Mouse (Mus musculus): Measurements from ENCODE around the gene Efnb2. TPM values are rescaled to one million over a fixed set of nuclear protein-coding genes. Genes with fewer than 3 reads are reported as not detected.

Gene Efnb2
- total and polyA plus RNA-seq, 3 experiments: 0.12 to 0.19 TPM; not detected in 1

DNA sequence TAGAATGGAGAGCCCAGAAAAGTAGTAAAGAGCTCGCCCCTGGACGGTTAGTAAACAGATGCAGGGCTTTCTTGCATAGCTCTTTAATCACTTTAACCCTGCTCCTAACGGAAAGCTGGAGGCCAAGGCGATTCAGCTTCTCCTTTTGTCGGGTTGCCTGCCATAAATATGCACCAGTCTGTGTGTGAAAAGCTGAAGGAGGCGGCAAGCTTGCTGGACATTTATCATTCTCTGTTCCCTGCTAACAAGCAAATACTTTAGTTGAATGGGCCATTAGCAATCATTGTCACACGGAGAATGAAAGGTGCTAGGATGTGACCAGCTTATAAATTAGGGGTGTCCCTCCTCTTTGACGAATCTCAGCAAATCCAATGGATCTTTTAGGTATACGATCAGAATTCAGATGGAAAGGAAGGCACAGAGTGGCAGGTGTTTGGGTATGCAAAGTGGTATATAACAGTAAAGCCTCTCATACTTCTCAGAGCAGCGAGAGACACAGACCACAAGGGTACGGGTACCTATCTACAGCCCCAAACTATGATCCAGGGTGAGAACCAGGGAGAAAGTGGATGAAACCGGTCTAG is 7.0 kb downstream of the Efnb2 start:
- no peak for DNase-seq (ENCODE audit: low read depth, low spot score)
- Histone ChIP-seq H3K4me1 (ENCODE audit: control insufficient read depth in 1 of 2, insufficient read depth in 2 of 2, low read length in 2 of 2) (no peaks in the 10 kb centered on the region), H3K27me3 (ENCODE audit: control insufficient read depth in 1 of 2, insufficient read depth in 2 of 2, low read length in 2 of 2) (no peaks in the 10 kb centered on the region), H3K79me2 (ENCODE audit: control insufficient read depth, insufficient read depth, low read length, poor library complexity) (no peaks in the 10 kb centered on the region), H3K27ac (ENCODE audit: control insufficient read depth, low read depth, low read length) (no peak overlapping the region), H3K9ac (ENCODE audit: control insufficient read depth, low read depth, low read length, poor library complexity, severe bottlenecking) (no peak overlapping the region), H3K4me3 (ENCODE audit: control insufficient read depth in 1 of 2, insufficient read depth in 1 of 2, low read depth in 2 of 2, low read length in 2 of 2) (no peak overlapping the region), H3K36me3 (ENCODE audit: control insufficient read depth in 1 of 2, insufficient read depth in 2 of 2, low read length in 2 of 2) (no peaks in the 10 kb centered on the region), H3K9me3 (replicated peaks; ENCODE audit: insufficient read depth, low read length) (no peaks in the 10 kb centered on the region)
- TF ChIP-seq MAX (IDR thresholded peaks at IDR 0.05; ENCODE audit: low read length): no peak
- TF ChIP-seq SMC3 (IDR thresholded peaks at IDR 0.05; ENCODE audit: low read depth, low read length): no peak
- no peak for TF ChIP-seq SIN3A (IDR thresholded peaks at IDR 0.05; ENCODE audit: low read length)
- TF ChIP-seq E2F4 (IDR thresholded peaks at IDR 0.05; ENCODE audit: borderline replicate concordance, low read depth, low read length): no peak
- TF ChIP-seq TCF12 (IDR thresholded peaks at IDR 0.05; ENCODE audit: low read depth, low read length): no peak
- no peak for TF ChIP-seq MAFK (IDR thresholded peaks at IDR 0.05; ENCODE audit: borderline replicate concordance, low read depth, low read length)
- TF ChIP-seq USF1 (IDR thresholded peaks at IDR 0.05; ENCODE audit: low read depth, low read length): no peak
- TF ChIP-seq JUND (IDR thresholded peaks at IDR 0.05; ENCODE audit: low read depth, low read length): no peak
- no peak for TF ChIP-seq TBP (IDR thresholded peaks at IDR 0.05; ENCODE audit: low read depth, low read length)
- no peak for TF ChIP-seq MAZ (IDR thresholded peaks at IDR 0.05; ENCODE audit: low read depth, low read length)
- TF ChIP-seq ZKSCAN1 (IDR thresholded peaks at IDR 0.05; ENCODE audit: low read depth, low read length): no peak
- no peak for TF ChIP-seq NELFE (IDR thresholded peaks at IDR 0.05; ENCODE audit: low read depth, low read length)
- no peak for TF ChIP-seq POLR2A (IDR thresholded peaks at IDR 0.05; ENCODE audit: control insufficient read depth in 1 of 2, insufficient read depth in 1 of 2, low read depth in 1 of 2, low read length in 2 of 2, poor library complexity in 1 of 2)

DNA sequence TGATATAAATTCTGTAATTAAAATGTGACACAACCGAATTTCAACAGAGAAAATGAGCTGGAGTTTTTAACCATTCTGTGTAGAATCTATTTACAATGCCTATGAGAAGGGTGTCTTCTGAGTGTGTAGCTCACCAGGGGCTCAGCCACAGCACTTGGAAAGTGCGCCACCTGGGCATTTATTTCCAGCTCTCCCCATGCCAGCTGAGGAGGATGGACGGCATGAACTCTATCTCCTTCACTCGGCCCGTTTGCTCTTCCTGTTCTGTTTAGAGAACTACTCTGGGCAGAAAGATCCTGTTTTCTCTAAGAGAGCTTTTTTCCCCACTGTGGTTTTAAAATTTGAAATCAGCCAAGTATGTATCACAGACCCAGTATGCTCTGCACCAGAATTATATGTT is 7.7 kb downstream of the Efnb2 start:
- no peaks in the 10 kb centered on the region for H3K27me3 ChIP-seq (ENCODE audit: control insufficient read depth in 1 of 2, insufficient read depth in 2 of 2, low read length in 2 of 2)
- no peak overlapping the region for H3K4me3 ChIP-seq (ENCODE audit: control insufficient read depth in 1 of 2, insufficient read depth in 1 of 2, low read depth in 2 of 2, low read length in 2 of 2)
- no peaks in the 10 kb centered on the region for H3K9me3 ChIP-seq (replicated peaks; ENCODE audit: insufficient read depth, low read length)
- no peak for DNase-seq (ENCODE audit: low read depth, low spot score)
- no peaks in the 10 kb centered on the region for H3K79me2 ChIP-seq (ENCODE audit: control insufficient read depth, insufficient read depth, low read length, poor library complexity)
- H3K4me1 ChIP-seq (ENCODE audit: control insufficient read depth in 1 of 2, insufficient read depth in 2 of 2, low read length in 2 of 2): no peaks in the 10 kb centered on the region
- no peak overlapping the region for H3K27ac ChIP-seq (ENCODE audit: control insufficient read depth, low read depth, low read length)
- H3K9ac ChIP-seq (ENCODE audit: control insufficient read depth, low read depth, low read length, poor library complexity, severe bottlenecking): no peak overlapping the region
- no peaks in the 10 kb centered on the region for H3K36me3 ChIP-seq (ENCODE audit: control insufficient read depth in 1 of 2, insufficient read depth in 2 of 2, low read length in 2 of 2)
- no peak for TF ChIP-seq NRF1 (IDR thresholded peaks at IDR 0.05; ENCODE audit: insufficient read depth, low read depth, low read length, poor library complexity, severe bottlenecking)

DNA sequence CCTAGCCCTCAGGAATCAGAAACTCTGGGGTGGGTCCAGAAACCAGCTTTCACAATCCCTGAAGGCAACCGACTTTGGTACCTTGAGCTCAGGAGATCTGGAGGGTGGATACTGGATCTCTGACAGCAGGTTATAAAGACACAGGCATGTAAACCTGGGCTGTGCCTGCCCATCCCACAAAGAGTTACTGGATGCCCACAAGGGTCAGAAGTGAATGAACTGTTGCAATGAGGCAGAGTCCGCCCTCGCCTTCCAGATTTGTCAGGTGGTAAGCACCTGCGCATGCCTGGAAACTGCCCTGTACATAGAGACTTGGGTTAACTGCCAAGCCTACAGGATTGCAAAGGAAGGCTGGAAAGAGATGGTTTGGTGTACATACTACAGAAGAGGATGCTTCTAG is 8.7 kb downstream of the Efnb2 start:
- Histone ChIP-seq H3K9me3 (replicated peaks; ENCODE audit: insufficient read depth, low read length) (no peaks in the 10 kb centered on the region), H3K79me2 (ENCODE audit: control insufficient read depth, insufficient read depth, low read length, poor library complexity) (no peaks in the 10 kb centered on the region), H3K36me3 (ENCODE audit: control insufficient read depth in 1 of 2, insufficient read depth in 2 of 2, low read length in 2 of 2) (no peaks in the 10 kb centered on the region), H3K9ac (ENCODE audit: control insufficient read depth, low read depth, low read length, poor library complexity, severe bottlenecking) (no peak overlapping the region), H3K4me3 (ENCODE audit: control insufficient read depth in 1 of 2, insufficient read depth in 1 of 2, low read depth in 2 of 2, low read length in 2 of 2) (no peak overlapping the region), H3K27me3 (ENCODE audit: control insufficient read depth in 1 of 2, insufficient read depth in 2 of 2, low read length in 2 of 2) (no peaks in the 10 kb centered on the region), H3K27ac (ENCODE audit: control insufficient read depth, low read depth, low read length) (no peak overlapping the region), H3K4me1 (ENCODE audit: control insufficient read depth in 1 of 2, insufficient read depth in 2 of 2, low read length in 2 of 2) (no peaks in the 10 kb centered on the region)
- DNase-seq (ENCODE audit: low read depth, low spot score): no peak
- TF ChIP-seq MAFK (IDR thresholded peaks at IDR 0.05; ENCODE audit: borderline replicate concordance, low read depth, low read length): no peak
- TF ChIP-seq POLR2AphosphoS2 (IDR thresholded peaks at IDR 0.05; ENCODE audit: low read length): no peak
- no peak for TF ChIP-seq ZKSCAN1 (IDR thresholded peaks at IDR 0.05; ENCODE audit: low read depth, low read length)
- no peak for TF ChIP-seq RCOR1 (IDR thresholded peaks at IDR 0.05; ENCODE audit: low read depth, low read length)
- TF ChIP-seq EP300 (IDR thresholded peaks at IDR 0.05; ENCODE audit: low read depth in 1 of 2, low read length in 2 of 2): no peak
- no peak for TF ChIP-seq KAT2A (conservative IDR thresholded peaks at IDR 0.05; ENCODE audit: low read depth, low read length)
- no peak for TF ChIP-seq HCFC1 (IDR thresholded peaks at IDR 0.05; ENCODE audit: low read depth, low read length)
- TF ChIP-seq POLR2AphosphoS5 (IDR thresholded peaks at IDR 0.05; ENCODE audit: borderline replicate concordance, low read depth, low read length): no peak
- TF ChIP-seq MXI1 (IDR thresholded peaks at IDR 0.05; ENCODE audit: low read depth, low read length): no peak
- TF ChIP-seq GATA1 (IDR thresholded peaks at IDR 0.05; ENCODE audit: low read depth, low read length): no peak
- TF ChIP-seq GABPA (IDR thresholded peaks at IDR 0.05; ENCODE audit: low read depth, low read length): no peak
- no peak for TF ChIP-seq MYC (IDR thresholded peaks at IDR 0.05; ENCODE audit: low read depth, low read length)
- TF ChIP-seq NRF1 (IDR thresholded peaks at IDR 0.05; ENCODE audit: insufficient read depth, low read depth, low read length, poor library complexity, severe bottlenecking): no peak
- TF ChIP-seq ZC3H11A (IDR thresholded peaks at IDR 0.05; ENCODE audit: low read depth, low read length): no peak
- no peak for TF ChIP-seq POLR2A (IDR thresholded peaks at IDR 0.05; ENCODE audit: control insufficient read depth in 1 of 2, insufficient read depth in 1 of 2, low read depth in 1 of 2, low read length in 2 of 2, poor library complexity in 1 of 2)
- no peak for TF ChIP-seq CHD1 (IDR thresholded peaks at IDR 0.05; ENCODE audit: low read depth, low read length)

Measured in MEL (cell line).